Mouse (Mus musculus): ENCODE data around the gene Card9.

GRCm38 (mm10) chr2:26313394-26313793 lies 47.3 kb downstream of the Card9 start:
- TF ChIP-seq CTCF (IDR thresholded peaks at IDR 0.05) = no peak
- no peak for TF ChIP-seq EP300 (IDR thresholded peaks at IDR 0.05)

Data from lung, postnatal 0 days (tissue).